Mouse (Mus musculus): ENCODE measurements around the gene D430042O09Rik.

- TF ChIP-seq FLI1 (IDR thresholded peaks at IDR 0.05; ENCODE audit: low read length) (no peak), GATA1 (IDR thresholded peaks at IDR 0.05; ENCODE audit: borderline replicate concordance, low read length) (no peak)
Measured at GRCm38 (mm10) chr7:125678756-125679155, 28.9 kb upstream of the D430042O09Rik start.
